Comparison of ENCODE assay signal across 9 mouse cellular contexts in genomic region chr5:107723541-107724511, GRCm38 (mm10). TPM values are rescaled to one million over a fixed set of nuclear protein-coding genes. Genes with fewer than 3 reads are reported as not detected.
A peak's percentile ranks its signal among the peaks of the same experiment; 100 is the strongest.
DNase-seq lines count a peak whose midpoint lies in the region; ATAC-seq and TF ChIP-seq lines count a peak whose summit lies in the region.
"Had no signal": no experiment of that assay in that cellular context is flagged by ENCODE, and none has a peak within 500 bp of the region (broad histone marks: within the 10 kb centered on the region; RNA-seq: fewer than 3 reads in every experiment).

No protein-coding gene starts in this region.

- H3K79me2 ChIP-seq in liver, adult 2 months (ENCODE audit: control insufficient read depth, insufficient read depth, low read length) = no peaks in the 10 kb centered on the region

- TF ChIP-seq CTCF in liver, adult 2 months (IDR thresholded peaks at IDR 0.05; ENCODE audit: low read depth, low read length) = no peak
- no peak for TF ChIP-seq CTCF in heart, postnatal 0 days (IDR thresholded peaks at IDR 0.05; ENCODE audit: low read depth)

- H3K27ac ChIP-seq in liver, adult 2 months (replicated peaks; ENCODE audit: insufficient read depth, low read depth, low read length) = no peak overlapping the region
- no peak overlapping the region for H3K27ac ChIP-seq in brown adipose tissue, adult 24 weeks (replicated peaks; ENCODE audit: low read depth, low read length)
- H3K27ac ChIP-seq in heart, postnatal 0 days (ENCODE audit: low read depth) = no peak overlapping the region
- no peak overlapping the region for H3K27ac ChIP-seq in limb, embryonic 13.5 days
- H3K27ac ChIP-seq in midbrain, embryonic 16.5 days (ENCODE audit: low read length) = no peak overlapping the region

- peak overlapping the region; percentile 74 for H3K4me2 ChIP-seq in heart, postnatal 0 days (ENCODE audit: low read depth, low read length)
- peak overlapping the region; percentile 59 for H3K4me2 ChIP-seq in limb, embryonic 13.5 days (replicated peaks)
- peak overlapping the region; percentile 10; the same call in 1 of the 2 replicates for H3K4me2 ChIP-seq in midbrain, embryonic 16.5 days (ENCODE audit: low read length)

- H3K9me3 ChIP-seq in heart, postnatal 0 days (replicated peaks; ENCODE audit: control insufficient read depth, low read length) = no peaks in the 10 kb centered on the region
- H3K9me3 ChIP-seq in limb, embryonic 13.5 days = no peaks in the 10 kb centered on the region
- no peaks in the 10 kb centered on the region for H3K9me3 ChIP-seq in midbrain, embryonic 16.5 days (replicated peaks; ENCODE audit: control insufficient read depth, low read length, poor library complexity, severe bottlenecking)

- WGBS in liver, adult 2 months = 2% methylated on average over 49 of the region's 49 CpGs
- 3% methylated on average over 49 of the region's 49 CpGs for WGBS in heart, postnatal 0 days
- 1% methylated on average over 49 of the region's 49 CpGs for WGBS in limb, embryonic 13.5 days
- under 1% methylated on average over 49 of the region's 49 CpGs for WGBS in midbrain, embryonic 16.5 days

- no peak for TF ChIP-seq EP300 in heart, postnatal 0 days (IDR thresholded peaks at IDR 0.05; ENCODE audit: low read depth)

- no peak for TF ChIP-seq POLR2A in liver, adult 2 months (IDR thresholded peaks at IDR 0.05; ENCODE audit: extremely low read depth, insufficient read depth, low read length)

- ATAC-seq in heart, postnatal 0 days (ENCODE audit: insufficient read depth, low read depth) = peak; percentile 12; the same call in 1 of the 2 replicates
- 0 out of 2 replicates have a peak, but pooled peaks have one; percentile 42 for ATAC-seq in limb, embryonic 13.5 days (ENCODE audit: low FRiP score, low read depth)
- no peak for ATAC-seq in midbrain, embryonic 16.5 days

- no peak overlapping the region for H3K9ac ChIP-seq in liver, adult 2 months (ENCODE audit: low read depth, low read length)
- H3K9ac ChIP-seq in heart, postnatal 0 days (replicated peaks; ENCODE audit: low read depth, low read length) = no peak overlapping the region
- peak overlapping the region; percentile 51; the same call in 1 of the 2 replicates for H3K9ac ChIP-seq in limb, embryonic 13.5 days
- H3K9ac ChIP-seq in midbrain, embryonic 16.5 days (ENCODE audit: low read depth, low read length) = no peak overlapping the region

- peaks cover 10% of the 10 kb centered on the region for H3K4me1 ChIP-seq in liver, adult 2 months (ENCODE audit: control insufficient read depth, insufficient read depth, low read length)
- peaks cover 15% of the 10 kb centered on the region; the same call in 1 of the 2 replicates for H3K4me1 ChIP-seq in brown adipose tissue, adult 24 weeks (ENCODE audit: control insufficient read depth, insufficient read depth, insufficient read length, low read length)
- peaks cover 37% of the 10 kb centered on the region; the same call in 1 of the 2 replicates for H3K4me1 ChIP-seq in heart, postnatal 0 days (ENCODE audit: control insufficient read depth, insufficient read depth)
- peaks cover 51% of the 10 kb centered on the region for H3K4me1 ChIP-seq in limb, embryonic 13.5 days
- H3K4me1 ChIP-seq in midbrain, embryonic 16.5 days (ENCODE audit: control insufficient read depth, insufficient read depth, low read length) = peaks cover 34% of the 10 kb centered on the region

- peak overlapping the region; percentile 6; the same call in 1 of the 2 replicates for H3K4me3 ChIP-seq in liver, adult 2 months (ENCODE audit: insufficient read depth, low read depth, low read length)
- peak overlapping the region; percentile 41 for H3K4me3 ChIP-seq in brown adipose tissue, adult 24 weeks (ENCODE audit: insufficient read depth, low read depth, low read length)
- H3K4me3 ChIP-seq in heart, postnatal 0 days (ENCODE audit: low read depth, low read length) = peak overlapping the region; percentile 53
- peak overlapping the region; percentile 33 for H3K4me3 ChIP-seq in limb, embryonic 13.5 days
- H3K4me3 ChIP-seq in midbrain, embryonic 16.5 days (ENCODE audit: low read depth, low read length) = peak overlapping the region; percentile 5; the same call in 1 of the 2 replicates

- DNase-seq in liver, adult 2 months (ENCODE audit: extremely low read depth, low read depth, low spot score) = no peak
- DNase-seq in liver = no peak
- no peak for DNase-seq in heart, postnatal 0 days (ENCODE audit: low spot score)
- DNase-seq in adipocyte (ENCODE audit: low spot score) = no peak
- no peak for DNase-seq in cerebellum, postnatal 4 days (ENCODE audit: low spot score in 2 of 2)

- peaks cover 58% of the 10 kb centered on the region for H3K27me3 ChIP-seq in liver, adult 2 months (ENCODE audit: control insufficient read depth, insufficient read depth, low read length)
- H3K27me3 ChIP-seq in heart, postnatal 0 days (ENCODE audit: control insufficient read depth, insufficient read depth, low read length) = peaks cover 99% of the 10 kb centered on the region
- H3K27me3 ChIP-seq in limb, embryonic 13.5 days = peaks cover 99% of the 10 kb centered on the region
- peaks cover 65% of the 10 kb centered on the region for H3K27me3 ChIP-seq in midbrain, embryonic 16.5 days (ENCODE audit: control insufficient read depth, insufficient read depth, low read depth, low read length)

- no peaks in the 10 kb centered on the region for H3K36me3 ChIP-seq in liver, adult 2 months (ENCODE audit: control insufficient read depth, insufficient read depth, low read length)
- H3K36me3 ChIP-seq in heart, postnatal 0 days (replicated peaks; ENCODE audit: control insufficient read depth, insufficient read depth, low read length) = no peaks in the 10 kb centered on the region
- no peaks in the 10 kb centered on the region for H3K36me3 ChIP-seq in limb, embryonic 13.5 days
- no peaks in the 10 kb centered on the region for H3K36me3 ChIP-seq in midbrain, embryonic 16.5 days (ENCODE audit: control insufficient read depth, insufficient read depth, low read length)

RNA-seq across cellular contexts. Expression of gene Gfi1, which starts 2.0 kb away (rescaled TPM):
- total RNA-seq in liver, adult 2 months (2014; rRNA removed) = 0.07 and 0.09 TPM in 2 replicates
- polyA plus RNA-seq in liver, adult 2 months (2012; rRNA removed) = 0.12 TPM in 1 of 2 replicates, not detected in the other
- not detected in 2 replicates for polyA plus RNA-seq in brown adipose tissue, adult 24 weeks (2012; ENCODE audit: insufficient read depth, insufficient read length, missing spikeins)
- 0.62 TPM in 1 of 2 replicates, not detected in the other for total RNA-seq in heart, postnatal 0 days (2014; rRNA removed; ENCODE audit: low replicate concordance)
- not detected in 2 replicates for polyA plus RNA-seq in heart, postnatal 0 days (2015; fragmentation: Nextera tagmentation; extraction: Ambion mirVana)
- polyA plus RNA-seq in limb, embryonic 13.5 days (2015; fragmentation: Nextera tagmentation; extraction: Ambion mirVana) = 0.08 and 0.09 TPM in 2 replicates
- polyA plus RNA-seq in midbrain, embryonic 16.5 days (2015; fragmentation: Nextera tagmentation; extraction: Ambion mirVana) = not detected in 2 replicates
- total RNA-seq: left cerebral cortex, postnatal 36 days had no signal

Comparison
In these comparisons a context has a peak if more than half of its experiments do, and no peak if none do; other contexts are left out.
1. H3K4me2 ChIP-seq: peak in every context shown above with its lines; median percentile 74 in heart, postnatal 0 days; 59 in limb, embryonic 13.5 days; 10 in midbrain, embryonic 16.5 days.